Mouse (Mus musculus): ENCODE results near the gene Rock2.

DNA sequence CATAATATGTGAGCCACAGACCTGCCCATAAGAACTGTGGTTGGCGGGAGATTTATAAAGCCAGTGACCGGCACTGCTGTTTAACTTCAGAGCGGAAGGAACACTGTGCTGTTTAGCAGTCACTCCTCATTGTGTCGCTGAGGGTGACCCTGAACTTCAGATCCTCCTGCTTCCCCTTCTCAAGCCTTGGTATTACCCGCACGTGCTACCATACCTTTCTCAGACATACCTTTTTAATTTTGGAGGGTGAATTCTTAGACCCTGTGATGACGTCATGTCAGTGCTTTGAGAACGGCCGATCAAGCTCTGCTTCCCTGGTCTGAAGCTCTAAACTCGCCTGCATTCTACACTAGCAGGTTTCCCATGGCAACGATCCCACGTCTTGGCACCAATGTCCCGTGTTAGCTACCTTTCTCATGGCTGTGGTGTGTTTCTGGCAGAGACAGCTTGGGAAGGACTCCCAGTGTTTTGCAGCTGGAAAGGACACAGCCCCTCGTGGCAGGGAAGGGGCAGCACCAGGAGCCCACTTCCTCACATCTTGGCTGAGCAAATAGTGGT lies 142.4 kb downstream of the Rock2 start:
- no peak for TF ChIP-seq GATA1 (IDR thresholded peaks at IDR 0.05; ENCODE audit: borderline replicate concordance, low read length)
- no peak for TF ChIP-seq FLI1 (IDR thresholded peaks at IDR 0.05; ENCODE audit: low read length)
